Comparison of ENCODE assay signal across 16 mouse cellular contexts in genomic region chr5:122109325-122110060, GRCm38 (mm10). TPM values are rescaled to one million over a fixed set of nuclear protein-coding genes. Genes with fewer than 3 reads are reported as not detected.
DNase-seq lines count a peak whose midpoint lies in the region; ATAC-seq and TF ChIP-seq lines count a peak whose summit lies in the region.
"Had no signal": no experiment of that assay in that cellular context is flagged by ENCODE, and none has a peak within 500 bp of the region (broad histone marks: within the 10 kb centered on the region; RNA-seq: fewer than 3 reads in every experiment).

No protein-coding gene starts in this region.

- 44% methylated on average over 16 of the region's 16 CpGs for WGBS in liver, embryonic 16.5 days (ENCODE audit: insufficient replicate concordance)
- 23% methylated on average over 16 of the region's 16 CpGs for WGBS in heart, adult 2 months
- WGBS in macrophage (ENCODE audit: missing documents), result 56% methylated on average over 16 of the region's 16 CpGs

- no peak overlapping the region for H3K4me3 ChIP-seq in liver, embryonic 16.5 days (ENCODE audit: low read depth, low read length)
- no peak overlapping the region for H3K4me3 ChIP-seq in heart, adult 2 months
- H3K4me3 ChIP-seq in macrophage (ENCODE audit: inconsistent target), result no peak overlapping the region
- H3K4me3 ChIP-seq: limb, embryonic 15.5 days had no signal

- no peak for ATAC-seq in liver, embryonic 16.5 days (ENCODE audit: low read depth)
- ATAC-seq: forebrain, embryonic 14.5 days had no signal

- no peak overlapping the region for H3K9ac ChIP-seq in liver, embryonic 16.5 days (ENCODE audit: low read depth, low read length)
- no peak overlapping the region for H3K9ac ChIP-seq in heart, adult 2 months (ENCODE audit: low read depth, low read length)
- H3K9ac ChIP-seq: limb, embryonic 15.5 days had no signal

- 0 out of 2 replicates have a peak overlapping the region, but pooled peaks have one; percentile 19 for H3K27ac ChIP-seq in liver, embryonic 16.5 days (ENCODE audit: low read length)
- no peak overlapping the region for H3K27ac ChIP-seq in heart, adult 2 months
- H3K27ac ChIP-seq in macrophage, result peak overlapping the region; percentile 70
- H3K27ac ChIP-seq: limb, embryonic 15.5 days had no signal

- peak; percentile 88 for TF ChIP-seq POLR2A in heart, adult 2 months (IDR thresholded peaks at IDR 0.05; ENCODE audit: insufficient read depth, low read depth, low read length)

- no peaks in the 10 kb centered on the region for H3K79me2 ChIP-seq in heart, adult 2 months (replicated peaks; ENCODE audit: control insufficient read depth, insufficient read depth, low read length)
- no peaks in the 10 kb centered on the region for H3K79me2 ChIP-seq in macrophage (ENCODE audit: inconsistent target)

- peak; percentile 93 for TF ChIP-seq EP300 in heart, adult 2 months (IDR thresholded peaks at IDR 0.05; ENCODE audit: insufficient read depth, low read depth, low read length)

- peak; percentile 21 for DNase-seq in adrenal gland, postnatal 14 days
- no peak for DNase-seq in adrenal gland, adult 18-20 months (ENCODE audit: low spot score in 2 of 2)
- no peak for DNase-seq in liver
- peak; percentile 27 to 66 for DNase-seq in heart, adult 2 months
- no peak for DNase-seq in thymus, postnatal 10 days (ENCODE audit: low spot score in 2 of 2)
- DNase-seq in testis, postnatal 10 days (ENCODE audit: low spot score), result no peak
- DNase-seq: gastrocnemius, postnatal 10 days had no signal

- H3K4me2 ChIP-seq in liver, embryonic 16.5 days (ENCODE audit: low read depth, low read length), result no peak overlapping the region
- H3K4me2 ChIP-seq: limb, embryonic 15.5 days; midbrain, embryonic 11.5 days had no signal

- intact Hi-C loops in heart, adult 2 months (cut with DNase I), result no loop called here

- peaks cover 4% of the 10 kb centered on the region for H3K4me1 ChIP-seq in liver, embryonic 16.5 days (ENCODE audit: control insufficient read depth, low read depth, low read length)
- H3K4me1 ChIP-seq in heart, adult 2 months (ENCODE audit: control insufficient read depth, insufficient read depth, low read length), result no peaks in the 10 kb centered on the region

- no peaks in the 10 kb centered on the region; the same call in 1 of the 2 replicates for H3K27me3 ChIP-seq in liver, embryonic 16.5 days (ENCODE audit: control insufficient read depth, insufficient read depth, low read depth, low read length)
- no peaks in the 10 kb centered on the region for H3K27me3 ChIP-seq in heart, adult 2 months (ENCODE audit: control insufficient read depth, insufficient read depth, low read length)
- H3K27me3 ChIP-seq: limb, embryonic 15.5 days had no signal

- TF ChIP-seq CTCF in heart, adult 2 months (IDR thresholded peaks at IDR 0.05), result no peak

- no peaks in the 10 kb centered on the region for H3K9me3 ChIP-seq in liver, embryonic 16.5 days (replicated peaks; ENCODE audit: control insufficient read depth, low read length)
- H3K9me3 ChIP-seq: limb, embryonic 15.5 days had no signal

- H3K36me3 ChIP-seq in liver, embryonic 16.5 days (ENCODE audit: control insufficient read depth, insufficient read depth), result no peaks in the 10 kb centered on the region
- H3K36me3 ChIP-seq in heart, adult 2 months (ENCODE audit: control insufficient read depth, insufficient read depth, low read length), result no peaks in the 10 kb centered on the region
- H3K36me3 ChIP-seq in macrophage (ENCODE audit: inconsistent target), result no peaks in the 10 kb centered on the region
- H3K36me3 ChIP-seq: limb, embryonic 15.5 days had no signal

RNA-seq across cellular contexts. Expression of gene Myl2, which starts 8.7 kb away (rescaled TPM):
- total RNA-seq in adrenal gland, postnatal 14 days (2021), result not detected in 2 replicates
- total RNA-seq in adrenal gland, adult 18-20 months (2021), result not detected
- 1.9 and 2.3 TPM in 2 replicates for polyA plus RNA-seq in liver, embryonic 16.5 days (2015; fragmentation: Nextera tagmentation; extraction: Ambion mirVana)
- over 10,000 TPM; 18,797 to 22,206 TPM for total RNA-seq in heart, adult 2 months (2021)
- 7,725 and 11,177 TPM in 2 replicates for polyA plus RNA-seq in heart, adult 2 months (2012; rRNA removed)
- not detected for total RNA-seq in macrophage (2018; cell fraction: chromatin; rRNA removed)
- total RNA-seq in macrophage (2018; cell fraction: cytosol; rRNA removed), result under 1 TPM in 5 of 26 experiments, not detected in 21; 0.33 to 0.69 (median 0.54) TPM
- not detected for total RNA-seq in macrophage (2018; cell fraction: nucleus; rRNA removed)
- 1.5 TPM in 1 of 3 replicates, not detected in the others for polyA plus RNA-seq in macrophage (2018)
- polyA plus RNA-seq: intestine, embryonic 14.5 days had no signal

RNA-seq across cellular contexts. Expression of gene Ccdc63, which starts 31.1 kb away (rescaled TPM):
- not detected in 2 replicates for total RNA-seq in adrenal gland, postnatal 14 days (2021)
- total RNA-seq in adrenal gland, adult 18-20 months (2021), result under 1 TPM in 1 of 2 experiments, not detected in 1; 0.13 TPM
- polyA plus RNA-seq in liver, embryonic 16.5 days (2015; fragmentation: Nextera tagmentation; extraction: Ambion mirVana), result not detected in 2 replicates
- under 1 TPM in 1 of 2 experiments, not detected in 1; 0.16 TPM for total RNA-seq in heart, adult 2 months (2021)
- 0.08 and 0.12 TPM in 2 replicates for polyA plus RNA-seq in heart, adult 2 months (2012; rRNA removed)
- total RNA-seq in macrophage (2018; cell fraction: chromatin; rRNA removed), result 1 to 10 TPM in 25 of 26 experiments, under 1 TPM in 1; 0.77 to 8.8 (median 4.1) TPM
- total RNA-seq in macrophage (2018; cell fraction: cytosol; rRNA removed), result 1 to 10 TPM in 1 of 26 experiments, under 1 TPM in 24, not detected in 1; 0.12 to 1.1 (median 0.41) TPM
- 1 to 10 TPM in 21 of 26 experiments, under 1 TPM in 5; 0.22 to 6.2 (median 1.6) TPM for total RNA-seq in macrophage (2018; cell fraction: nucleus; rRNA removed)
- 0.25 to 1.1 TPM (median 0.70 TPM) in 3 replicates for polyA plus RNA-seq in macrophage (2018)
- total RNA-seq: gastrocnemius, postnatal 10 days had no signal
- polyA plus RNA-seq: embryonic facial prominence, embryonic 11.5 days; forebrain, embryonic 14.5 days; intestine, embryonic 14.5 days; neural tube, embryonic 11.5 days; stomach, embryonic 14.5 days had no signal

RNA-seq across cellular contexts. Expression of gene Ppp1cc, which starts 48.6 kb away (rescaled TPM):
- 155 and 191 TPM in 2 replicates for total RNA-seq in adrenal gland, postnatal 14 days (2021)
- 100 to 1,000 TPM; 142 to 147 TPM for total RNA-seq in adrenal gland, adult 18-20 months (2021)
- polyA plus RNA-seq in liver, embryonic 16.5 days (2015; fragmentation: Nextera tagmentation; extraction: Ambion mirVana), result 109 and 114 TPM in 2 replicates
- total RNA-seq in heart, adult 2 months (2021), result 100 to 1,000 TPM; 101 to 127 TPM
- 59.7 and 87.8 TPM in 2 replicates for polyA plus RNA-seq in heart, adult 2 months (2012; rRNA removed)
- total RNA-seq in macrophage (2018; cell fraction: chromatin; rRNA removed), result 100 to 1,000 TPM in 18 of 26 experiments, 10 to 100 TPM in 8; 71.5 to 258 (median 130) TPM
- 100 to 1,000 TPM; 137 to 308 (median 183) TPM for total RNA-seq in macrophage (2018; cell fraction: cytosol; rRNA removed)
- 100 to 1,000 TPM in 21 of 26 experiments, 10 to 100 TPM in 5; 68.9 to 254 (median 125) TPM for total RNA-seq in macrophage (2018; cell fraction: nucleus; rRNA removed)
- 236 to 261 TPM (median 239 TPM) in 3 replicates for polyA plus RNA-seq in macrophage (2018)

RNA-seq across cellular contexts. Expression of gene Cux2, which starts 59.6 kb away (rescaled TPM):
- 16.6 and 17.7 TPM in 2 replicates for total RNA-seq in adrenal gland, postnatal 14 days (2021)
- total RNA-seq in adrenal gland, adult 18-20 months (2021), result 10 to 100 TPM; 11.4 to 15.0 TPM
- 1.4 and 3.1 TPM in 2 replicates for polyA plus RNA-seq in liver, embryonic 16.5 days (2015; fragmentation: Nextera tagmentation; extraction: Ambion mirVana)
- total RNA-seq in heart, adult 2 months (2021), result 10 to 100 TPM; 18.1 to 18.4 TPM
- 11.4 and 16.7 TPM in 2 replicates for polyA plus RNA-seq in heart, adult 2 months (2012; rRNA removed)
- not detected for total RNA-seq in macrophage (2018; cell fraction: chromatin; rRNA removed)
- total RNA-seq in macrophage (2018; cell fraction: cytosol; rRNA removed), result not detected
- total RNA-seq in macrophage (2018; cell fraction: nucleus; rRNA removed), result not detected
- polyA plus RNA-seq in macrophage (2018), result not detected in 3 replicates

Comparison
In these comparisons a context has a peak if more than half of its experiments do, and no peak if none do; other contexts are left out.
1. DNase-seq: peak in adrenal gland, postnatal 14 days (single experiment) and heart, adult 2 months (2 of 2); none in adrenal gland, adult 18-20 months (0 of 2), liver (single experiment), thymus, postnatal 10 days (0 of 2) and testis, postnatal 10 days (single experiment).
2. RNA of gene Myl2, which starts 8.7 kb away (total RNA-seq): 18,797 to 22,206 TPM in heart, adult 2 months; not detected in adrenal gland, postnatal 14 days and not detected in adrenal gland, adult 18-20 months; every median in the first group is over 1,000 times any median in the second.